Mouse (Mus musculus) mature B cell (primary cell): ENCODE results near the gene 4930404H24Rik.

Experiments
- in situ Hi-C: fragments of 300-500 bp; cut with MboI; formaldehyde crosslinking; loops from 2 replicates; pipeline ENCODE4 v1.14.3; 2019

Gene 4930404H24Rik

GRCm38 (mm10) chr2:153529931-153530766 is 37.6 kb downstream of the 4930404H24Rik start, which contains the start of gene Nol4l:
Gene Nol4l (minus strand): TSS chr2:153529971.
- in situ Hi-C loops = no loop called here

GRCm38 (mm10) chr2:153530948-153531347 is 38.4 kb downstream of the 4930404H24Rik start:
- in situ Hi-C loops = no loop called here

- in situ Hi-C loops = no loop called here
Measured at GRCm38 (mm10) chr2:153533981-153534380, 41.4 kb downstream of the 4930404H24Rik start.

- in situ Hi-C loops = no loop called here
Measured at GRCm38 (mm10) chr2:153538898-153539297, 46.3 kb downstream of the 4930404H24Rik start.

- in situ Hi-C loops = no loop called here
Measured at GRCm38 (mm10) chr2:153542936-153543668, 50.5 kb downstream of the 4930404H24Rik start.
